Mouse (Mus musculus): ENCODE data around the gene Cpne8.
"Not testable (repeated sequence)": the region's sequence is repeated elsewhere in the genome, so short reads cannot be mapped to it uniquely, and the experiment has no call there.

The Cpne8 gene

DNA sequence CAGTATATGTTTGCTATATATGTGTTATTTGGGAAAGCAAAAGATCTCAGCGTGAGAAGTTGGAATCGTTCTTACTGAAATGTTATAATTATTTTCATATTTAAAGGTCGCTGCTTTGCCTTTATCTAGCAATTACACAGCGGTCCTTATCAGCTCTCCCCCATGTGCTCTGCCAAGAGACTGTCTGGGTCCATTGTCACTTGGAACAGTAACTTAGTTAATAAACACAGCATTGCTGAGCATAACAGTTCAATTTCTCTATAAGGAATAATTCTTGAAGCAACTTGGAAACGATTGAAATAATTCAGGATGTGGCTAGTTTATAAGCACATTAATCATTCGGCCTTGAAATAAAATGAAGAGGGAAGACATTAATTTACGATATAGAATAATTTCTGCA lies 189.0 kb downstream of the Cpne8 start:
- no peak for DNase-seq (ENCODE audit: low spot score in 2 of 2)

DNA sequence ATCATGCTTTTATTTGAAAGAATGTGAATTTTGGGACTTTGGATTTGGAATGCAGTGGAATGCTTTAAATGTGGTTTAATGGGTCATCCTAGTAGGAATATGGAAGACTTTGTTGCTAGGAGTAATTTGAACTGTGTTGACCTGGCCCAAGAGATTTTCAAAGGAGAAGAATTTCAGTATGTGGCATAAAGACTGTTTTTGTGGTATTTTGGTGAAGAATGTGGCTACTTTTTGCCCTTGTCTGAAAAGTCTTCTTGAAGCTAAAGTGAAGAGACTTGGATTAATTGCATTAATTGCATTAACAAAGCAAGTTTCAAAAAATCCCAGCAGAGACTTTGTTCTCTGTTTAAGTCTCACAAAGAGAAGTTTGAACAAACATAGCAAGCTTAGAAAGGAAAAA lies 208.7 kb downstream of the Cpne8 start:
- not testable (repeated sequence) for DNase-seq (ENCODE audit: low spot score in 2 of 2)

DNA sequence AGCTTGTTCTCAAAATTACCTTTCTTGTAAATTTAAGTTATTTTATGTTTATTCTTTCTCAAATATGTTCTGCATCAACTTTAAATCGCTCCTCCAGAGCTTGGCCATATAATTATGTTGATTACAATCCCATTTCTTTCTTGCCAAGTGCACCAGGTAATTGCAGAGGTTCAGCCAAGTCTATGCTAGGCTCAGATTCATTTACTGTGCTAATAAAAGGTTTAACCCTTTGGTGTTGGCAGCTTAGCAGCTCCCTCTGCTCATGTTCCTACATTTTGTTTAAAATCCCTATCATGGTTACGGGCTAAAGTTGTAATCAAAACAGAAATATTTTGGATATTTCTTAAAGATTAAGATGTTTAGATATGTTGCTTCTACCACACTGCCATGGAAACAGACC lies 216.0 kb downstream of the Cpne8 start:
- DNase-seq (ENCODE audit: low spot score in 2 of 2) = no peak

DNA sequence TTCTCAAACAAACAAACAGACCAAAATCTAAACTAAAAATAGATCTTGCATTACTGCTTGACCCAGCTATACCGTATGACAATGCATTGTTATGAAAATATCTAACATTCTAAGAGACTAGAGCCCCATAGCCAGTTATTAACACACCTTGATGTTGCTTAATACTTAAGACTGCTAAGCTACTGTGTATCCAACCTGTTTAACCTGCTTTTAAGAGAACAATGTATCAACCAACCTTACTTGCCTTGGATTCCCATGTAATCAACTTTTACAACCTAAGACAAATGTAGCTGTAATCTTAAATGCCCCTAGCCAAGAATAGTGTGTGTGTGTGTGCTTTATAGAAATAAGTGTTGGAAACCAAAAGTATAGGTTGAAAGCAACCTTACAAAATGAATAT lies 233.2 kb downstream of the Cpne8 start:
- DNase-seq (ENCODE audit: low spot score in 2 of 2) = no peak

All from frontal cortex, postnatal 25 days (tissue).